Mouse (Mus musculus): ENCODE results near the gene Gm7102. TPM values are rescaled to one million over a fixed set of nuclear protein-coding genes. Genes with fewer than 3 reads are reported as not detected.
"Not testable (repeated sequence)": the region's sequence is repeated elsewhere in the genome, so short reads cannot be mapped to it uniquely, and the experiment has no call there.

Gm7102 gene
- 0.15 TPM in 1 of 2 replicates, not detected in the other for polyA plus RNA-seq (2014; fragmentation: Nextera tagmentation; extraction: Ambion mirVana)

GRCm38 (mm10) chr19:61175756-61176324 is at the start of gene Gm7102:
Gm7102 (minus strand) TSS chr19:61176309.
- ATAC-seq (ENCODE audit: low FRiP score, low TSS enrichment) (no peak), DNase-seq (no peak)
- no peak within 1 kb of the TSS for H3K27ac ChIP-seq (replicated peaks; ENCODE audit: low read depth, low read length)
- H3K4me2 ChIP-seq (ENCODE audit: low read length): peak within 1 kb of the TSS; percentile 40
- no peaks in the 10 kb centered on the region for H3K36me3 ChIP-seq (ENCODE audit: control insufficient read depth, insufficient read depth, low read length)
- H3K9me3 ChIP-seq (ENCODE audit: control insufficient read depth, low read length): no peaks in the 10 kb centered on the region
- WGBS: 30% methylated on average over 39 of the region's 39 CpGs
- H3K27me3 ChIP-seq (ENCODE audit: control insufficient read depth, insufficient read depth, low read length): no peaks in the 10 kb centered on the region
- H3K4me1 ChIP-seq (ENCODE audit: control insufficient read depth, insufficient read depth, low read length): no peaks in the 10 kb centered on the region
- H3K4me3 ChIP-seq (replicated peaks; ENCODE audit: low read depth, low read length): peak within 1 kb of the TSS; percentile 18; the same call in 1 of the 2 replicates
- no peak within 1 kb of the TSS for H3K9ac ChIP-seq (replicated peaks; ENCODE audit: low read length)

GRCm38 (mm10) chr19:61224678-61225525 is 48.8 kb upstream of the Gm7102 start:
- no peak overlapping the region for H3K9ac ChIP-seq (replicated peaks; ENCODE audit: low read length)

GRCm38 (mm10) chr19:61223706-61224328 is 47.7 kb upstream of the Gm7102 start:
- Histone ChIP-seq H3K4me3 (replicated peaks; ENCODE audit: low read depth, low read length) (no peak overlapping the region), H3K4me2 (ENCODE audit: low read length) (no peak overlapping the region), H3K9ac (replicated peaks; ENCODE audit: low read length) (no peak overlapping the region), H3K27ac (replicated peaks; ENCODE audit: low read depth, low read length) (no peak overlapping the region), H3K4me1 (ENCODE audit: control insufficient read depth, insufficient read depth, low read length) (0 out of 2 replicates have a peak, but pooled peaks cover 5% of the 10 kb centered on the region), H3K27me3 (ENCODE audit: control insufficient read depth, insufficient read depth, low read length) (no peaks in the 10 kb centered on the region), H3K9me3 (ENCODE audit: control insufficient read depth, low read length) (no peaks in the 10 kb centered on the region), H3K36me3 (ENCODE audit: control insufficient read depth, insufficient read depth, low read length) (no peaks in the 10 kb centered on the region)
- 94% methylated on average over 6 of the region's 6 CpGs for WGBS
- DNase-seq (peak; percentile 2), ATAC-seq (ENCODE audit: low FRiP score, low TSS enrichment) (no peak)

More at GRCm38 (mm10) chr19:61224678-61225525, 48.8 kb upstream of the Gm7102 start:
- no peaks in the 10 kb centered on the region for H3K36me3 ChIP-seq (ENCODE audit: control insufficient read depth, insufficient read depth, low read length)
- H3K27me3 ChIP-seq (ENCODE audit: control insufficient read depth, insufficient read depth, low read length): no peaks in the 10 kb centered on the region
- H3K4me2 ChIP-seq (ENCODE audit: low read length): peak overlapping the region; percentile 55
- no peaks in the 10 kb centered on the region for H3K9me3 ChIP-seq (ENCODE audit: control insufficient read depth, low read length)
- 29% methylated on average over 53 of the region's 53 CpGs for WGBS
- ATAC-seq (ENCODE audit: low FRiP score, low TSS enrichment): peak; percentile 3; the same call in 1 of the 2 replicates
- peak overlapping the region; percentile 55 for H3K4me3 ChIP-seq (replicated peaks; ENCODE audit: low read depth, low read length)
- 0 out of 2 replicates have a peak, but pooled peaks cover 5% of the 10 kb centered on the region for H3K4me1 ChIP-seq (ENCODE audit: control insufficient read depth, insufficient read depth, low read length)
- H3K27ac ChIP-seq (replicated peaks; ENCODE audit: low read depth, low read length): peak overlapping the region; percentile 93; the same call in 1 of the 2 replicates
- DNase-seq: peak; percentile 21

GRCm38 (mm10) chr19:61207506-61207905 is 31.4 kb upstream of the Gm7102 start:
- ATAC-seq (ENCODE audit: low FRiP score, low TSS enrichment); H3K27me3 ChIP-seq (ENCODE audit: control insufficient read depth, insufficient read depth, low read length); H3K36me3 ChIP-seq (ENCODE audit: control insufficient read depth, insufficient read depth, low read length); H3K4me3 ChIP-seq (replicated peaks; ENCODE audit: low read depth, low read length); H3K27ac ChIP-seq (replicated peaks; ENCODE audit: low read depth, low read length); DNase-seq; H3K9ac ChIP-seq (replicated peaks; ENCODE audit: low read length); H3K4me2 ChIP-seq (ENCODE audit: low read length); H3K4me1 ChIP-seq (ENCODE audit: control insufficient read depth, insufficient read depth, low read length); H3K9me3 ChIP-seq (ENCODE audit: control insufficient read depth, low read length): not testable (repeated sequence)
- 86% methylated on average over 6 of the region's 6 CpGs for WGBS

- 22% methylated on average over 10 of the region's 10 CpGs for WGBS
- Histone ChIP-seq H3K36me3 (ENCODE audit: control insufficient read depth, insufficient read depth, low read length) (no peaks in the 10 kb centered on the region), H3K9me3 (ENCODE audit: control insufficient read depth, low read length) (no peaks in the 10 kb centered on the region), H3K4me1 (ENCODE audit: control insufficient read depth, insufficient read depth, low read length) (no peaks in the 10 kb centered on the region), H3K9ac (replicated peaks; ENCODE audit: low read length) (no peak overlapping the region), H3K27ac (replicated peaks; ENCODE audit: low read depth, low read length) (no peak overlapping the region), H3K27me3 (ENCODE audit: control insufficient read depth, insufficient read depth, low read length) (no peaks in the 10 kb centered on the region), H3K4me3 (replicated peaks; ENCODE audit: low read depth, low read length) (no peak overlapping the region), H3K4me2 (ENCODE audit: low read length) (no peak overlapping the region)
- DNase-seq (peak; percentile 37), ATAC-seq (ENCODE audit: low FRiP score, low TSS enrichment) (no peak)
Measured at GRCm38 (mm10) chr19:61199836-61200235, 23.7 kb upstream of the Gm7102 start.

- Histone ChIP-seq H3K4me2 (ENCODE audit: low read length) (no peak overlapping the region), H3K9ac (replicated peaks; ENCODE audit: low read length) (no peak overlapping the region), H3K4me3 (replicated peaks; ENCODE audit: low read depth, low read length) (no peak overlapping the region), H3K36me3 (ENCODE audit: control insufficient read depth, insufficient read depth, low read length) (no peaks in the 10 kb centered on the region), H3K9me3 (ENCODE audit: control insufficient read depth, low read length) (no peaks in the 10 kb centered on the region), H3K27ac (replicated peaks; ENCODE audit: low read depth, low read length) (no peak overlapping the region), H3K27me3 (ENCODE audit: control insufficient read depth, insufficient read depth, low read length) (no peaks in the 10 kb centered on the region), H3K4me1 (ENCODE audit: control insufficient read depth, insufficient read depth, low read length) (no peaks in the 10 kb centered on the region)
- no peak for ATAC-seq (ENCODE audit: low FRiP score, low TSS enrichment)
- 17% methylated on average over 13 of the region's 13 CpGs for WGBS
- peak; percentile 91 for DNase-seq
Measured at GRCm38 (mm10) chr19:61199316-61199715, 23.2 kb upstream of the Gm7102 start.

GRCm38 (mm10) chr19:61183590-61183989 is 7.5 kb upstream of the Gm7102 start, which contains the start of gene Gm6020:
Gm6020 (plus strand) TSS chr19:61183890.
- H3K4me3 ChIP-seq (replicated peaks; ENCODE audit: low read depth, low read length); H3K27me3 ChIP-seq (ENCODE audit: control insufficient read depth, insufficient read depth, low read length); ATAC-seq (ENCODE audit: low FRiP score, low TSS enrichment); H3K27ac ChIP-seq (replicated peaks; ENCODE audit: low read depth, low read length); H3K9me3 ChIP-seq (ENCODE audit: control insufficient read depth, low read length); H3K9ac ChIP-seq (replicated peaks; ENCODE audit: low read length); H3K36me3 ChIP-seq (ENCODE audit: control insufficient read depth, insufficient read depth, low read length); DNase-seq; H3K4me1 ChIP-seq (ENCODE audit: control insufficient read depth, insufficient read depth, low read length); H3K4me2 ChIP-seq (ENCODE audit: low read length): not testable (repeated sequence)
- 83% methylated on average over 2 of the region's 2 CpGs for WGBS

- WGBS: 6% methylated on average over 27 of the region's 27 CpGs
- Histone ChIP-seq H3K27ac (replicated peaks; ENCODE audit: low read depth, low read length) (no peak overlapping the region), H3K4me1 (ENCODE audit: control insufficient read depth, insufficient read depth, low read length) (peaks cover 8% of the 10 kb centered on the region; the same call in 1 of the 2 replicates), H3K9ac (replicated peaks; ENCODE audit: low read length) (peak overlapping the region; percentile 37), H3K27me3 (ENCODE audit: control insufficient read depth, insufficient read depth, low read length) (no peaks in the 10 kb centered on the region), H3K4me3 (replicated peaks; ENCODE audit: low read depth, low read length) (peak overlapping the region; percentile 36), H3K9me3 (ENCODE audit: control insufficient read depth, low read length) (no peaks in the 10 kb centered on the region), H3K4me2 (ENCODE audit: low read length) (peak overlapping the region; percentile 69), H3K36me3 (ENCODE audit: control insufficient read depth, insufficient read depth, low read length) (no peaks in the 10 kb centered on the region)
- ATAC-seq (ENCODE audit: low FRiP score, low TSS enrichment) (peak; percentile 37; the same call in 1 of the 2 replicates), DNase-seq (peak; percentile 45)
Measured at GRCm38 (mm10) chr19:61151701-61152420, 24.2 kb downstream of the Gm7102 start.

Data from midbrain, embryonic 14.5 days (tissue).